Mouse (Mus musculus) yolk sac, embryonic 10.5 days (tissue): Measurements from ENCODE around the gene Zfp691.

Experiments
- DNase-seq: peaks from one replicate; pipeline ENCODE4 v3.0.0-alpha.2; 2017; ENCODE audit warnings: low spot score

Zfp691 gene

GRCm38 (mm10) chr4:119173851-119174453 lies at the start of gene Zfp691:
Gene Zfp691, minus strand, starts transcription at chr4:119174195.
- peak; percentile 94 for DNase-seq

- no peak for DNase-seq
These were observed 49.7 kb upstream of the Zfp691 start for GRCm38 (mm10) chr4:119223696-119224095.

- peak; percentile 20 for DNase-seq
These were observed 44.2 kb upstream of the Zfp691 start, which contains the start of gene Tmem269 for GRCm38 (mm10) chr4:119218169-119218568. Gene Tmem269, minus strand, starts transcription at chr4:119218217.

GRCm38 (mm10) chr4:119216667-119217066 lies 42.7 kb upstream of the Zfp691 start:
- DNase-seq, result no peak

- DNase-seq, result peak; percentile 47
These were observed 30.7 kb upstream of the Zfp691 start for GRCm38 (mm10) chr4:119204672-119205071.

GRCm38 (mm10) chr4:119198105-119198504 lies 24.1 kb upstream of the Zfp691 start:
- DNase-seq, result no peak

GRCm38 (mm10) chr4:119195582-119196320 lies 21.8 kb upstream of the Zfp691 start:
- DNase-seq, result no peak

- peak; percentile 95 for DNase-seq
These were observed 21.1 kb upstream of the Zfp691 start, which contains the start of gene Svbp for GRCm38 (mm10) chr4:119194909-119195581. Gene Svbp, plus strand, starts transcription at chr4:119195306.

GRCm38 (mm10) chr4:119192757-119193156 lies 18.8 kb upstream of the Zfp691 start:
- DNase-seq, result no peak

- DNase-seq, result no peak
These were observed 17.3 kb upstream of the Zfp691 start for GRCm38 (mm10) chr4:119191273-119191672.

GRCm38 (mm10) chr4:119190618-119191017 lies 16.6 kb upstream of the Zfp691 start:
- DNase-seq, result peak; percentile 29

GRCm38 (mm10) chr4:119189864-119190263 lies 15.9 kb upstream of the Zfp691 start, which contains the start of gene Ermap:
Gene Ermap, minus strand, starts transcription at chr4:119190011.
- peak; percentile 23 for DNase-seq

- no peak for DNase-seq
These were observed 15.4 kb upstream of the Zfp691 start for GRCm38 (mm10) chr4:119189392-119189791.

GRCm38 (mm10) chr4:119188060-119188785 lies 14.2 kb upstream of the Zfp691 start:
- no peak for DNase-seq

- DNase-seq, result no peak
These were observed 11.8 kb upstream of the Zfp691 start for GRCm38 (mm10) chr4:119185771-119186170.

GRCm38 (mm10) chr4:119183525-119183924 lies 9.5 kb upstream of the Zfp691 start:
- DNase-seq, result no peak

- DNase-seq, result no peak
These were observed 7.5 kb upstream of the Zfp691 start for GRCm38 (mm10) chr4:119181456-119181855.

GRCm38 (mm10) chr4:119180133-119180707 lies 6.2 kb upstream of the Zfp691 start:
- no peak for DNase-seq

- no peak for DNase-seq
These were observed 4.3 kb upstream of the Zfp691 start for GRCm38 (mm10) chr4:119178331-119178730.

GRCm38 (mm10) chr4:119177702-119178101 lies 3.7 kb upstream of the Zfp691 start:
- no peak for DNase-seq

GRCm38 (mm10) chr4:119172919-119173650 lies 910 bp downstream of the Zfp691 start:
- no peak for DNase-seq
